In the genomic region with DNA sequence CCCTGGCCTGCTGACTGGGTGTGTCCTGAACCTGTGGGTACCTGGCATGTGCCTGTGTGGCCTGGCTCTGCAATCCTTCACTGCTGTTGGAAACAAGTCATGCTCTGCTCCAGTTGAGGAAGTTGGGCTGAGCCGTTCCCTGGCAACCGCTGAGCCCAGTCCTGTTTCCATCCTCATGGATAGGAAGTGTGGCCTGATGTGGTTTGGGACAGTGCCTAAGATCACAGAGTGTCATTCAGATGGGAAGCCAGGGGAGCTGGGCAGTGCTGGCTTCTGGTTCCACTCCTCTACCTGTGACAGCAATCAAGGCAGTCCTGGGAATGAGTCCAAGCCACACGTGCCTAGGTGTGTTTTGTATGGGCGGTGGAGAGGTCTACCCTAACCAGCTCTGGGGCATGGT, we compare ENCODE assay signal across 10 mouse cellular contexts. TPM values are rescaled to one million over a fixed set of nuclear protein-coding genes. Genes with fewer than 3 reads are reported as not detected.
DNase-seq lines count a peak whose midpoint lies in the region; ATAC-seq and TF ChIP-seq lines count a peak whose summit lies in the region.
"Had no signal": no experiment of that assay in that cellular context is flagged by ENCODE, and none has a peak within 500 bp of the region (broad histone marks: within the 10 kb centered on the region; RNA-seq: fewer than 3 reads in every experiment).

No protein-coding gene starts in this region.

- no peak for ATAC-seq in hindbrain, embryonic 13.5 days (ENCODE audit: low FRiP score)
- ATAC-seq in hindbrain, embryonic 12.5 days (ENCODE audit: low FRiP score), result no peak
- peak; percentile 58 for ATAC-seq in heart, embryonic 14.5 days (ENCODE audit: insufficient number of reproducible peaks, insufficient read depth, low FRiP score, low read depth)
- peak; percentile 10; the same call in 1 of the 2 replicates for ATAC-seq in lung, embryonic 16.5 days (ENCODE audit: low read depth)
- ATAC-seq: intestine, embryonic 16.5 days had no signal

- no peak overlapping the region for H3K9ac ChIP-seq in hindbrain, embryonic 13.5 days
- H3K9ac ChIP-seq in hindbrain, embryonic 12.5 days, result no peak overlapping the region
- H3K9ac ChIP-seq in heart, embryonic 14.5 days (ENCODE audit: low read length), result no peak overlapping the region
- no peak overlapping the region for H3K9ac ChIP-seq in lung, embryonic 16.5 days (ENCODE audit: low read length)
- H3K9ac ChIP-seq: lung, embryonic 15.5 days had no signal

- peaks cover 20% of the 10 kb centered on the region for H3K4me1 ChIP-seq in hindbrain, embryonic 13.5 days (replicated peaks)
- peaks cover 6% of the 10 kb centered on the region for H3K4me1 ChIP-seq in hindbrain, embryonic 12.5 days
- peaks cover 26 to 30% of the 10 kb centered on the region in 2 experiments for H3K4me1 ChIP-seq in heart, embryonic 14.5 days (ENCODE audit: control insufficient read depth in 2 of 2, insufficient read depth in 2 of 2, low read length in 2 of 2)
- peaks cover 30% of the 10 kb centered on the region for H3K4me1 ChIP-seq in lung, embryonic 16.5 days (replicated peaks; ENCODE audit: control insufficient read depth, insufficient read depth, low read length)
- peaks cover 36% of the 10 kb centered on the region for H3K4me1 ChIP-seq in cerebellum, adult 2 months (ENCODE audit: control insufficient read depth, insufficient read depth, low read length)

- 85% methylated on average over 4 of the region's 4 CpGs for WGBS in hindbrain, embryonic 13.5 days
- 89% methylated on average over 4 of the region's 4 CpGs for WGBS in hindbrain, embryonic 12.5 days
- WGBS in heart, embryonic 14.5 days, result 60% methylated on average over 4 of the region's 4 CpGs
- 68% methylated on average over 4 of the region's 4 CpGs for WGBS in lung, embryonic 16.5 days
- WGBS in cerebellum, adult 2 months, result 76% methylated on average over 4 of the region's 4 CpGs

- no peak for TF ChIP-seq POLR2A in cerebellum, adult 2 months (IDR thresholded peaks at IDR 0.05; ENCODE audit: borderline replicate concordance, insufficient read depth, low read length)

- H3K4me3 ChIP-seq in hindbrain, embryonic 13.5 days, result no peak overlapping the region
- H3K4me3 ChIP-seq in hindbrain, embryonic 12.5 days, result no peak overlapping the region
- H3K4me3 ChIP-seq in heart, embryonic 14.5 days (ENCODE audit: control insufficient read depth in 1 of 2, insufficient read depth in 1 of 2, low read depth in 1 of 2, low read length in 2 of 2), result no peak overlapping the region
- H3K4me3 ChIP-seq in lung, embryonic 16.5 days (ENCODE audit: low read length), result no peak overlapping the region
- no peak overlapping the region for H3K4me3 ChIP-seq in cerebellum, adult 2 months (replicated peaks; ENCODE audit: insufficient read depth, low read depth, low read length)
- H3K4me3 ChIP-seq: lung, embryonic 15.5 days had no signal

- no peaks in the 10 kb centered on the region for H3K9me3 ChIP-seq in hindbrain, embryonic 13.5 days
- H3K9me3 ChIP-seq in hindbrain, embryonic 12.5 days (replicated peaks), result no peaks in the 10 kb centered on the region
- no peaks in the 10 kb centered on the region for H3K9me3 ChIP-seq in heart, embryonic 14.5 days (ENCODE audit: control insufficient read depth, low read length)
- no peaks in the 10 kb centered on the region for H3K9me3 ChIP-seq in lung, embryonic 16.5 days (ENCODE audit: control insufficient read depth, low read length)
- H3K9me3 ChIP-seq: lung, embryonic 15.5 days had no signal

- no peaks in the 10 kb centered on the region for H3K27me3 ChIP-seq in hindbrain, embryonic 13.5 days
- no peaks in the 10 kb centered on the region for H3K27me3 ChIP-seq in hindbrain, embryonic 12.5 days
- H3K27me3 ChIP-seq in heart, embryonic 14.5 days (ENCODE audit: control insufficient read depth, insufficient read depth, low read length), result no peaks in the 10 kb centered on the region
- no peaks in the 10 kb centered on the region for H3K27me3 ChIP-seq in lung, embryonic 16.5 days (ENCODE audit: control insufficient read depth, insufficient read depth, low read depth, low read length)
- no peaks in the 10 kb centered on the region for H3K27me3 ChIP-seq in cerebellum, adult 2 months (ENCODE audit: control insufficient read depth, insufficient read depth, low read length)
- H3K27me3 ChIP-seq: lung, embryonic 15.5 days had no signal

- DNase-seq in NIH3T3 (ENCODE audit: low read depth), result peak; percentile 20
- no peak for DNase-seq in adrenal gland, postnatal 36 days
- DNase-seq in ovary, postnatal 14 days (ENCODE audit: low spot score), result no peak
- DNase-seq in cerebellum, adult 2 months, result no peak

- no peak for TF ChIP-seq CTCF in cerebellum, adult 2 months (IDR thresholded peaks at IDR 0.05; ENCODE audit: borderline replicate concordance, insufficient read depth, low read depth, low read length)

- no peaks in the 10 kb centered on the region for H3K36me3 ChIP-seq in hindbrain, embryonic 13.5 days
- no peaks in the 10 kb centered on the region for H3K36me3 ChIP-seq in hindbrain, embryonic 12.5 days
- H3K36me3 ChIP-seq in heart, embryonic 14.5 days (ENCODE audit: control insufficient read depth, insufficient read depth, low read length), result peaks cover 4% of the 10 kb centered on the region; the same call in 1 of the 2 replicates
- H3K36me3 ChIP-seq in lung, embryonic 16.5 days (ENCODE audit: control insufficient read depth, insufficient read depth, low read length), result no peaks in the 10 kb centered on the region
- H3K36me3 ChIP-seq: lung, embryonic 15.5 days had no signal

- H3K4me2 ChIP-seq in hindbrain, embryonic 13.5 days, result no peak overlapping the region
- no peak overlapping the region for H3K4me2 ChIP-seq in hindbrain, embryonic 12.5 days (replicated peaks)
- no peak overlapping the region for H3K4me2 ChIP-seq in heart, embryonic 14.5 days (ENCODE audit: low read length)
- no peak overlapping the region for H3K4me2 ChIP-seq in lung, embryonic 16.5 days (ENCODE audit: low read depth, low read length)
- H3K4me2 ChIP-seq: lung, embryonic 15.5 days had no signal

- peak overlapping the region; percentile 52 for H3K27ac ChIP-seq in hindbrain, embryonic 13.5 days
- H3K27ac ChIP-seq in hindbrain, embryonic 12.5 days, result no peak overlapping the region
- H3K27ac ChIP-seq in heart, embryonic 14.5 days (replicated peaks in 1 of 2; ENCODE audit: control insufficient read depth in 1 of 2, insufficient read depth in 1 of 2, low read depth in 2 of 2, low read length in 2 of 2), result peak overlapping the region; percentile 19 to 29; a peak in 2 of 4 replicates
- H3K27ac ChIP-seq in lung, embryonic 16.5 days (ENCODE audit: low read length), result no peak overlapping the region
- H3K27ac ChIP-seq in cerebellum, adult 2 months (ENCODE audit: insufficient read depth, low read length), result no peak overlapping the region
- H3K27ac ChIP-seq: lung, embryonic 15.5 days had no signal

RNA-seq across cellular contexts. Expression of gene Col5a1, which starts 53.2 kb away (rescaled TPM):
- 15.4 and 16.3 TPM in 2 replicates for polyA plus RNA-seq in hindbrain, embryonic 13.5 days (2015; fragmentation: Nextera tagmentation; extraction: Ambion mirVana)
- 45.9 and 55.2 TPM in 2 replicates for polyA plus RNA-seq in hindbrain, embryonic 12.5 days (2016; fragmentation: Nextera tagmentation; extraction: Ambion mirVana)
- 62.9 and 70.0 TPM in 2 replicates for polyA plus RNA-seq in heart, embryonic 14.5 days (2014; fragmentation: Nextera tagmentation; extraction: Ambion mirVana)
- polyA plus RNA-seq in lung, embryonic 16.5 days (2015; fragmentation: Nextera tagmentation; extraction: Ambion mirVana), result 66.2 and 69.5 TPM in 2 replicates
- total RNA-seq in adrenal gland, postnatal 36 days (2021), result 10 to 100 TPM; 51.4 to 64.3 TPM
- 12.9 and 15.3 TPM in 2 replicates for polyA plus RNA-seq in cerebellum, adult 2 months (2012; rRNA removed)

Comparison
In these comparisons a context has a peak if more than half of its experiments do, and no peak if none do; other contexts are left out.
1. H3K27ac ChIP-seq: peak in hindbrain, embryonic 13.5 days (single experiment) and heart, embryonic 14.5 days (2 of 2); none in hindbrain, embryonic 12.5 days (single experiment), lung, embryonic 16.5 days (single experiment) and cerebellum, adult 2 months (single experiment).
2. ATAC-seq: peak in heart, embryonic 14.5 days (single experiment) and lung, embryonic 16.5 days (single experiment); none in hindbrain, embryonic 13.5 days (single experiment) and hindbrain, embryonic 12.5 days (single experiment).